Mouse (Mus musculus) erythroblast, embryonic 14.5 days (primary cell): ENCODE results near the gene Car3.

Experiments
- GATA1 ChIP-seq: IDR thresholded peaks from 2 replicates; pipeline ENCODE4 v1.6.1; 2012; ENCODE audit warnings: low read length, inconsistent platforms, mixed read lengths
- TAL1 ChIP-seq: IDR thresholded peaks from 3 replicates; pipeline ENCODE4 v1.6.1; 2012; ENCODE audit warnings: low read length, inconsistent platforms, mixed read lengths

- no peak for TF ChIP-seq TAL1
- no peak for TF ChIP-seq GATA1
Measured at GRCm38 (mm10) chr3:14862654-14863021, 674 bp upstream of the Car3 start.
